Mouse (Mus musculus) megakaryocyte-erythroid progenitor cell, adult 5-6 weeks (primary cell): Measurements from ENCODE around the gene Mark3. TPM values are rescaled to one million over a fixed set of nuclear protein-coding genes. Genes with fewer than 3 reads are reported as not detected.

Source experiments
- ATAC-seq: replicated peaks from 2 replicates; pipeline ENCODE4 v1.8.0; 2016; ENCODE audit warnings: mild to moderate bottlenecking, inconsistent platforms; ENCODE audit not compliant: severe bottlenecking, poor library complexity, low FRiP score, low TSS enrichment
- total RNA-seq, 2 experiments: library from RNA; stranded (forward) in 1 of 2; stranded (reverse) in 1 of 2; fragments of 200-1000, 215-1000 nt in 1 of 2; fragments of >200 nt in 1 of 2; fragmentation: Nextera tagmentation in 1 of 2; gene quantifications; 2 replicates each; pipeline ENCODE4 v1.2.3; 2014 to 2017

The Mark3 gene
- total RNA-seq, 2 experiments from 2014 or later: 55.2 to 62.2 TPM

GRCm38 (mm10) chr12:111670371-111670971, 96.1 kb downstream of the Mark3 start:
- no peak for ATAC-seq

GRCm38 (mm10) chr12:111670976-111671375, 96.7 kb downstream of the Mark3 start:
- ATAC-seq: no peak

- no peak for ATAC-seq
Measured at GRCm38 (mm10) chr12:111671431-111671902, 97.1 kb downstream of the Mark3 start.

- no peak for ATAC-seq
Measured at GRCm38 (mm10) chr12:111672176-111672575, 97.9 kb downstream of the Mark3 start, which contains the start of gene Ckb. Gene Ckb (minus strand): TSS chr12:111672338.

- ATAC-seq: no peak
Measured at GRCm38 (mm10) chr12:111672581-111672980, 98.3 kb downstream of the Mark3 start.

GRCm38 (mm10) chr12:111674850-111675486, 100.6 kb downstream of the Mark3 start:
- no peak for ATAC-seq

- no peak for ATAC-seq
Measured at GRCm38 (mm10) chr12:111675797-111676580, 101.7 kb downstream of the Mark3 start.

GRCm38 (mm10) chr12:111677421-111677820, 103.1 kb downstream of the Mark3 start:
- no peak for ATAC-seq

GRCm38 (mm10) chr12:111677882-111678669, 103.8 kb downstream of the Mark3 start, which contains the start of gene Trmt61a:
Gene Trmt61a (plus strand): TSS chr12:111678105.
- ATAC-seq: peak; percentile 83

- ATAC-seq: peak; percentile 21
Measured at GRCm38 (mm10) chr12:111678670-111678933, 104.3 kb downstream of the Mark3 start.

- ATAC-seq: peak; percentile 43
Measured at GRCm38 (mm10) chr12:111678997-111679396, 104.7 kb downstream of the Mark3 start.

- no peak for ATAC-seq
Measured at GRCm38 (mm10) chr12:111680661-111681060, 106.3 kb downstream of the Mark3 start.

GRCm38 (mm10) chr12:111681305-111681704, 107.0 kb downstream of the Mark3 start:
- no peak for ATAC-seq

- no peak for ATAC-seq
Measured at GRCm38 (mm10) chr12:111682003-111682402, 107.7 kb downstream of the Mark3 start.

- ATAC-seq: no peak
Measured at GRCm38 (mm10) chr12:111682806-111683205, 108.5 kb downstream of the Mark3 start.

GRCm38 (mm10) chr12:111686390-111686789, 112.1 kb downstream of the Mark3 start:
- ATAC-seq: no peak

GRCm38 (mm10) chr12:111687350-111688068, 113.2 kb downstream of the Mark3 start:
- no peak for ATAC-seq

- no peak for ATAC-seq
Measured at GRCm38 (mm10) chr12:111688069-111688428, 113.7 kb downstream of the Mark3 start.

- ATAC-seq: no peak
Measured at GRCm38 (mm10) chr12:111689426-111689825, 115.1 kb downstream of the Mark3 start.
